Mouse (Mus musculus): ENCODE data around the gene Tmem182.

DNA sequence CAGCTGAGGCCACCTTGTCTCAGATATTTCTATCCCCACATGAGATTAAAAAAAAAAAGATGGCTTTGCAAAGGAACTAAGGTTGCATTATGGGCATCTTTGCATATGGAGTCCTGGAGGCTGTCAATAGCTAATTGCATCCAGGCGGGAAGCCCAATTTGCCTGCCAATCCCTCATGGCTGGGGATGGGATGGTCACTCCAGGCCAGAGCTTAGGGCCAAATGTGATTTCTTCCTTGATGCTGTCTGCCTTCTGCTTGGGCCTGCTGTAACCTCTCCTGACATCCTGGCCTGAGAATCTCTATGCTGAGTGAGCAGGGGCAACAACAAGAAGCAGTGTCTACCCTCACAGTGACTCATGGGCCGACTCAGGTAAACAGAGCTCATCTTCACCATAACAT is 78.5 kb downstream of the Tmem182 start:
- TF ChIP-seq CTCF (conservative IDR thresholded peaks at IDR 0.05; ENCODE audit: insufficient read depth, insufficient read length, low read depth, low read length), result no peak
- no peak for TF ChIP-seq POLR2A (IDR thresholded peaks at IDR 0.05; ENCODE audit: low read depth, low read length)
